Mouse (Mus musculus): ENCODE results near the gene Cenpp.
A peak's percentile ranks its signal among the peaks of the same experiment; 100 is the strongest.
"Not testable (repeated sequence)": the region's sequence is repeated elsewhere in the genome, so short reads cannot be mapped to it uniquely, and the experiment has no call there.

Cenpp gene

DNA sequence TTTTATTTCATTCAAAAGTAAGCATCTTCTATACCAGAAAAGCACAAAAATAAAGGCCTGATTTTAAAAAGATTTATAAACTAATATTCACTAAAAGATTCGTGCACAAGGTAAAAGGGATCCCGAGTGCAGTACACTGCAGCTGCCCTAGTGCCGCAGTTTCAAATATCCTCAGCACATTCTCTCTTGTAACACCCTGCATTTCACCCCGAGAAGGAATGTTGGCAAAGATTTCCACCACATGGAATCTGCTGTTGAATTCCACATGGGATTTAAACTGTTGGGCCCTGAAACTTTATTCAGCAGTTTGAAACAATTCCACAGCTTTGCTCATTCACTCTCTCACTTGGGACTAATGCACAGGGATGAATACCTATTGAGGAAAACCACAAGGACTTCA, 44.9 kb downstream of the Cenpp start, which contains the start of gene Ogn:
Gene Ogn (plus strand): TSS at position 333 of the 400 bp plus-strand sequence.
- no peak for DNase-seq (ENCODE audit: low spot score)

DNA sequence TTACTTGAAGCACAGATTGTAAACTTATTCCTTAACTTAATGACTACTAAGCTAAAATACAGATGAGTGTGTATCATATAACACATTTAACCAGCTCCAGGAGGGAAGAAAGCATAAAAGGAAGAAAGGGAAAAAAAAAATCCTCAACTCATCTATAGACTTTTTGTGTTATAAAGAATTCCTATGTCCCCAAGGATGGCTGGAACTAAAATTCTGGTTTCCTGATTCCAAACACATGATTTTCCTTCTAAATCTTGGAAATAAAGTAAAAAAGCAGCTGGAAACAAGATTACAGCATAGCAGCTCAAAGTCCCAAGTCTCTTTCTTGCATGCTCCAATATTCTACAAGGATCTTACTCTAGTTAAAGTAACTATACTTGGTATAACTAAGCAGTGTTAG, 49.0 kb downstream of the Cenpp start:
- DNase-seq (ENCODE audit: low spot score), result no peak

DNA sequence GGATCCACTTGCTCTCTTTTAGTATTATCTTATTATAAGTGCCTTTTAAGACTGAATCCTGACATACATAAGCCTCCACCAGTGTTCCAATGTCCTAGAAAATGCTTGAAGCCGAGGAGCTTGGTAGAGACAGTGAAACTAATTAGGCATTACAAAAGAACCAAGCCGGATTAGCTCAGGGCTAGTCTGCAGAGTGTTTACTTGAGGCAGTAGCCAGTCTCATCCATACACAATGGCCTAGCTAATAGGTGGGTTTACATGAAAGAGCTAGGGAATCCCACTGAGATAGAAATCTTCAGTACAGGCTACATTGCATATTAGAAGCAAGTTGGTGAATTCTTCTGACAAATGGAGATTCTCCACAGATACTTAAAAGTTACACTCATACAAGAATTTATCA, 50.0 kb downstream of the Cenpp start:
- not testable (repeated sequence) for DNase-seq (ENCODE audit: low spot score)

DNA sequence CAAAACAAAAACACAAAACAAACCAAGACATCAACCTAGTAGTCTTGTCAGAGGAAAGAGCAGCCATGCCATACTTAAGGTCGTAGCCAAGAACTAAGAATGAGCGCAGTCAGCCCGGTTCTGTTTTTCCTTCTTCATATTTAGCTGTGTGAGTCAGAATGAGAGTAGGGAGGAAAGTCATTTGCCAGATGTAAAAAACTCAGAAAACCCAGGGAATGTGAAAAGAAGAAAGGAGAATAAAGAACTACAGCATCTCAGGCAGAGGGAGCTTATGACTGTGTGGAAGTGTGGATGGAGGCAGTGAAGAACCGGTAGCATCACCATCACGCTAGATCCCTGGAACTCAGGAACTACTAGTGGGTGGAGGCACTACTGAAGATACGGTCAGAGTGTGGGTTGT, 66.5 kb downstream of the Cenpp start:
- DNase-seq (ENCODE audit: low spot score), result no peak

DNA sequence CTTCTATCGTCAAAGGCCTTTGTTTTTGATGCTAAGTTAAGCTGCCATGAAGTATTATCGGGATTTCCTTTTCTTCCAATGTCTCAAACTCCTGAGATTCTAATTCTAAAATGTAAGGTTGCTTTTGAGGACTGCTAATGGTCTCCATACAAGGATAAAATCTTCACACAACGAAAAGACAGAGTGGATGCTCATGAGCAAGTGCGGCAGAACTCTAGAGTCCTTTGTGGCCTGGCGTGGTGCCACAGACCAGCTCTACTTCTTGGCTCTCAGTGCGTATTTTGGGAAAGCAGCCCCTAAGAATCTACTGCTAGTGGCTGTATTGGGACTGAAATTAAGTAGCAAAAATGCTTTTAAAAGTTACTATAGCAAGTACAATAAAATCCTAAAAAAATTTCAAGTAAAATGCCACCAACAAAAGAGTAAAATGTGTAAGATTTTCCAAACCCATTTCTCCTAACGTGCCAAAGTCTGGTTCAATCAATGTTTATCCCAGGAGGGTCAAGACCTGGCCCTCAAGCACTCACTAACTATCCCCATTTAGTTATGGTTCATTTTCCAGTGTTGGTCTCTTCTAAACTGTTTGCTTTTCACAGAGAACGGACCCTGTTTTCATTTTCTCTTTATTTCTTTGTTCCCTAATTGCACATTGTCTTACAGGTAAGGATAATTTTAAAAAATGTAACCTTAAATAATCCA, 68.1 kb downstream of the Cenpp start:
- peak; percentile 57 for DNase-seq (ENCODE audit: low spot score)

DNA sequence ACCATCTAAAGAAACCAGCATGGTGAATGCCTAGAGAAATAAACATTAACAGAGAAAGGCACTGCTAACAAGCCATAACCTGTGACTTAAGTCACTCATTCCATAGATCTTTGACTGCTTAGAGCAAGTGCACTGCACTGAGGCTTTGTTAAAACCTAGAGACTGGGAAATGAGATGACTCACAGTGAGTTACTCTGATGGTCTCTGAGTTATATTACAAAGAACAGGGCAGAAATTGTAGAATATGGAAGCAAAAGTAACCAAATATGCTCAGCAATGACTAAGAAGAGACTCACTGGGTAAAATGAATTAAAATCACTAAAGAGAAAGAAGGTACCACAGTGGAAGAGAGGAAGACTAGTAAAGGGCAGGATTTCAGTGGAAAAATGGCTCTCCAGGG, 68.7 kb downstream of the Cenpp start:
- DNase-seq (ENCODE audit: low spot score), result no peak

DNA sequence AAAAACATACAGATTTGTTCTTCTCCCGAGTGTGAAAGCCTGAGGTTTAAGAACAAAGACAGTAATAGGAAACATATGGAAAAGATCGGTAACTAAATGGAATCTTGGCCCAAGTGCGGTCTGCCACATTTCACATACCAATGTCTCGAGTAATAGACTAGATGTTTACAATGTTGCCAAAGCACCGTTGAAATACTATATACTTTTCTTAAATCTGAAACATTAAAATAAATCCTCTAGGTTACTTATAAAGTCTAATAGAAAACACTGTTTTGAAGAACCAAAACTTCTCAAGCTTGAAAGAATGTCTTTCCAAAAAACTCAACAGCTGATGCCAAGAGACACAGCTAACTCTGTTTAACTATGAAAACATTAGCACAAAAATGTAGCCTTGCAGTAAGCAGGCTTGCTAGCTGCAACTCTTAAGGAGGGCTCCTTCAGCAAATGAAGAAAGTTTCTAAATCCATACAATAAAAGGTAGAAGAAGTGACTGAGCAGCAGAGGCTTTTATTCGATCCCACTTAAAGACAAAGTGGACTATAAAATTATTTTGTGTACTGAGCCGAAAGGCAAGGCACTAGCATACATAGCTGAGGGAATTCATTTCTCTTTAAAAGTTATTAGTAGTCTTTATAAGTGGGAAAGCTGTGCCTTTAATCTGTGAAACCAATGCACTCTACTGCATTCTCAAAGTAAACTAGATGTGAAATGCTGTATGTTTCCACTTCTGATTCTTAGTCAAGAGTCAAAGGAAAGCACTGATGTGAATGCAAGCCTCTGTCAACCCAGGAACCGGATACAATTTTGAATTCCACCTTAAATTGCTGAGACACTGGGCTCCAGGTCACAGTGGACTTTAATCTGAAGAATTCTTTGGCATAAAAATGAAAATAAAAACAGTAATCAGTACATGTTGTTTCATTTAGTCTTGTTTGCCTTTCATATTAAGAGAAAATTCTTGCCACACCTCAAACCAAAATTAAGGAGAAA, 70.7 kb downstream of the Cenpp start, which contains the start of gene Omd:
Gene Omd (plus strand): TSS at position 922 of the 990 bp plus-strand sequence.
- DNase-seq (ENCODE audit: low spot score), result no peak

DNA sequence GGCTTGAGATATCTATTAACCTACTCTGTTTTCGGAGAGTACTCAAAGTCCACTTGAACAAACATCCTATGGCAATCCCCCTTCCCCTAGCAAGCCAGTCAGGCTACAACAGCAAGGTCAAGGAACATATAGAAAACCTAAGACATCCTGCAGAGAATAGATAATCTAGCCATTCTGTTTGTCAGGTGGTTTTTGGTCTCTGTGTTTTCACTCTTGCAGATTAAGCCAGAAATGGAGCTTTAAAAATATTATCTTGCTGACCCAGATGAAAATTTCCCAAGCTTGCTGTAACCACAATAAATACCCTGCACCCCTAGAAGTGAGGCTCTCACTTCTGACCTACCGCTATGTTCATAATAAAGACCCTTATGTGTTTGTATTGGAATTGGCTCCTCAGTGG, 81.2 kb downstream of the Cenpp start:
- no peak for DNase-seq (ENCODE audit: low spot score)

DNA sequence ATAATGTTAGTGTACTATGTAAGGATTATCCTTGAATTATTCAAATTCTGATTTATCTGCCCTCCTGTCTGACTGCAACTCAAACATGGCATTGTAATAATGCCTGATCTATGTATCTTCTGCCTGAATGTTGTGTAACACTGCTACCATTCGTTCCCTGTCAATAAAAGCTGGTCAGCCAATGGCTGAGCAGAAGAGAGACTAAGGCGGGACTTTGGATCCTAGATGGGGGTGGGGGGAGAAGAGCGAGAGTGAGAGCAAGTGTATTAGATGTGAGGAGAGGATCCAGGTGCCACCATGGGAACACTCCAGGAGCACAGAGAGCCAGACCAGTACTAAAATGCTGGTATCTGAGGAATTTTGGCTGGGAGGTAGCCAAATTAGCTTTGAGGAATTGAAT, 82.2 kb downstream of the Cenpp start:
- no peak for DNase-seq (ENCODE audit: low spot score)

DNA sequence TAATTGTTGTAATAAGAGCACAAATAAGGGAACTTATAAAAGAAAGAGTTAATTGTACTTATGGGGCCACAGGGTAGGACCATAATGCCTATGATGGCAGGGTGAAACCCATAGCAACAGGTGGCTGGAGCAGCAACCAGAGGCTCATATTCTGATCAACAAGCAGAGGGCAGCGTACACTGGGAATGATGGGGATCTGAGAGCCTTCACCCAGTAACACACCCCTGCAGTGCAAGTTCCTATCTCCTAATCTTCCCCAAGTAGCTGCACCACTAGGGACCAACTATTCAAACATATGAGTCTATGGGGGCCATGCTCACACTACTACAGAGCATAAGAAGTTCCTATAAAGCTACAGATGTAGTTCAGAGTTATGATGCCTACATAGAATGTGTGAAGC, 88.2 kb downstream of the Cenpp start:
- no peak for DNase-seq (ENCODE audit: low spot score)

DNA sequence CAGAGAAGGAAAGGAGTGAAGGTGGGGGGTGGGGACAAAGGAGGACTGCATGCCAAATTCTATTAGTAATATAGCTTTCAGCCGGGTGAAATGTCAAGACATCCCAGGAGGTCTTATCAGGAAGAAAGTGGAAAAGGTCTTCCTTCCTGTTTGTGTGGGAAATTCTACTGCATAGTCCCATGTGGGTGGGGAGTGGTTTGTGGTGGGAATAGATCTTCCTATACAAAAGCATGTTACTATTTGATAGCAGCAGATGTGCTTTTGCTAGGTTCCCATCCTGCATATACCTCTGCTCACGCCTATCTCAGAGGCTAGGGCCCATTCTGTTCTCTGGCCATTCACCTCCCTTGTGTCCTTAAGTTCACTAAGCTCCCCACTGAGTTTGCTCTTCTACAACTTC, 91.7 kb downstream of the Cenpp start:
- no peak for DNase-seq (ENCODE audit: low spot score)

DNA sequence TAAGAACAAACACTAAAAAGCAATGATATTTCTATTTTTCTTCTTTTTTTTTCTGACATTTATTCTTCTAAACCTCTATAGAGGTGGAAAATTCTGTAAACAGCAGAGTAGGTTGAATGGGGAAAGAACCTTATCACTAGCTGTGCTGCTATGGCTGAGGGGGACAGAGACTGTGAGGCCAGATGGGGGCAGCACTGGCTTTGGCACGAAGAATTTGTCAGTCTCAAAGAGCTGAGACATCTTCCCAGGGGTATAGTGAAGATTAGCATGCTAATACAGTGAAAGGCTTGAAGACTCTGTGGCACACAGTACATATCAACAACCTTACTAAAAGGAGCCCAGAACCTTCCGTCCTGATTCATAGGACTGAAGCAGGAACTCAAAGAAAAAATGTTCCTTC, 93.4 kb downstream of the Cenpp start:
- peak; percentile 66 for DNase-seq (ENCODE audit: low spot score)

DNA sequence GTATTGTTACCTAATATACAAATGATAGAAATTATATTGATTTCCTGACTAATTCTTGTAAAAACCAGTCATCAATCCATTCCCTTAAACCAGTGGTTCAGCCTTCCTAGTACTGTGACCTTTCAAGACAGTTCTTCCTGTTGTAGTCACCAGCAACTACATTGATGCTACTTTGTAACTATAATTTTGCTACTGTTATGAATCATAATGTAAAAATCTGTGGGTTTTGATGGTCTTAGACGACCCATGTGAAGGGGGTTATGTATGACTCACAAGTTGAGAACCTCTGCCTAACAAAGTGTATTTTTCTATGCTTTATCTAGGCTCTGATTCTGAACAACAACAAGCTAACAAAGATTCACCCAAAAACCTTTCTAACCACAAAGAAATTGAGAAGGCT, 95.7 kb downstream of the Cenpp start:
- no peak for DNase-seq (ENCODE audit: low spot score)

DNA sequence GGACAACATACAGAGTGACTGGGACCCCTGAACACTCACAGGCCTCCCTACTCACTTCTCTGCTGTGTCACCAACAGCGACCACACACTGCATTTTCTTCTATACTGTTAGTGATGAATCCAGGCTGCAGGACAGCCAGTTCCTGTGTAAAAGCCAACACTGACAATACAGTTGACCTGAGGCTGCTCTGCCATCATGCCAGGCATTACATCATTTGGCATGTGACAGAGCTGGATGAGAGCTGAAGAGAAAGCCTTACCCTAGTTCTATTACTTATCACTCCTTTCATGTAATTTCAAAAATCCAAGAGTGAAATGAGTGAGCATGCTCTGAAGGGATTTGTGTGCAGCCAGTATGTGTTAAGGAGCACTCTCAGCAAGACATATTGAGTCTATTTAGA, 96.4 kb downstream of the Cenpp start:
- DNase-seq (ENCODE audit: low spot score), result no peak

DNA sequence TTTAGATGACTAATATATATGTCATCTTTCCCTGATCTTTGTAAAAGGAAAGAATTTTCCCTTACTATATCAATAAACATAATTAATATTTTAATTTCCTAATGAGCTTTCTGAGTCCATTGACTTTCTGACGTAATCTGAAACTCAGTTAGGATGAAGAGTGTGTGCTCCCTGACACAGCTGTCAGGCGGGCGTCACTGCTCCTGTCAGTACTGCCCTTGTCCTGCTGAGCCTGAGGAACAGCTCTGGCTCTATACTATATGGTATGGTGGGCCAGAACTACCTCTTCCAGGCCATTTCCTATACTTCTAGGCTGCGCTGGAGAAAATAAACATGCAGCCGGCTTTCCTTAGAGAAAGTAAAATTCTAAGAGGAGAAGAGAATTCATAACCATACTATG, 98.1 kb downstream of the Cenpp start:
- no peak for DNase-seq (ENCODE audit: low spot score)

DNA sequence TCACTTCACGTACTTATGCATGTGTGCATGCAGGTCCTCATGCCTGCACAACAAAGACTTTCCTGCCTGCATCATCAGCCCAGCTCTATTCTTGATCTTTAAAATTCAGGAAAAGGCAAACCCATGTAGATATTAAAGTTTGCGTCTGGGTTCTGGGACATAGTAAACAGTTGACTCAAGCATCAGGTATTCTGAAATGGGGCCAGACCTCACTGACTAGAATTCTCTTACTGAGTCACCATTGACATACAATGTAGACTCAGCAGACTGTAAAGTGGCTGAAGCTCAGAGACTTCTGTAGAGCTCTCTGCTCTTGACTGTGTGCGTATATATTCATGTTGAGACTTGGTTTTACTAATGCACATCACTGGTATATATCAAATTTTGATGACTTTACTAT, 103.0 kb downstream of the Cenpp start:
- DNase-seq (ENCODE audit: low spot score), result no peak

DNA sequence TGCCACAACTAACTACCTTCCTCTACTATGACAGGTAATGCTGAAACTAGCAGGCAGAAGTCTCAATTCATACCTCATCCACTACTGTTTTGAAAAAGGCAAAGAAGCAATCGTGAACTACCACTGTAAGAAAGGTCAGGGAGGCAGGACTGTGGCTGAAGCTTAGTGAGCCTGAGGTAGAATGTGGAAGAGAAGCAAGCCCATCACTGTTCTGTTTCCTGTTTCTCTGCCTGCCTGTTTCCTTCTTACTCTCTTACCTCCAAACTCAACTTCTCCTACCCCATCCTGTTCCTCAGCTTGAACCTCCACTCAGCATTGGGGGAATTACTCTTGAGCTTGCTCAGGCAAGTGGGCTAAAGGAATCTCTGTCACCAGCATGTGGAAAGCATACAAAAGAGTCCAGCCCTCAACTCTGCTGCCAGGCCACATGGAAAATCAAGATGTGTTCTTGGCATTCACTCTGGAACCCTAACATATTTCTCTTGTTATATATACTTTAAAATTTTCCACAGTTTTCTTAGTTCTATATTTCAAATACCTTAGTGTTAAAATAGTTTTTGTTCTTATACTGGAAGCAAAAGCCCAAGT, 104.9 kb downstream of the Cenpp start:
- DNase-seq (ENCODE audit: low spot score), result no peak

DNA sequence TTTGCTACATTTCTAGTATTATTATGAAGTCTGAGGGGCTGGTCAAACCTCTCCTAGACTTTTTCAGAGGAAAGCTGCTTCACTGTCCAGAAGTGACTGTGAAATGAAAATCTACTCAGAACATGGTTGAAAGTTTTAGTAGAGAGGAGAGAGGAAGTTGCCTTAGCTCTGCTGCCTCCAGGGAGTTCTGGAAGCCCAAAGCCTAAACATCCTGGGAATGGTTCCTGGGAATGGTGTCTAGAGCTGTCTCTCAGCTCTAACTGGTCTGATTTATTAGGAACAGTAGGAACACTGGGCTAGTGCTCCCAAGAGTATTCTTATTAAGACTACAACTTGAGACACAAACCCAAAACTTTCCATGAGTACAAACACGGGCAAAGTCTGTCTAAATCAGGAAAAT, 106.1 kb downstream of the Cenpp start:
- DNase-seq (ENCODE audit: low spot score), result no peak

DNA sequence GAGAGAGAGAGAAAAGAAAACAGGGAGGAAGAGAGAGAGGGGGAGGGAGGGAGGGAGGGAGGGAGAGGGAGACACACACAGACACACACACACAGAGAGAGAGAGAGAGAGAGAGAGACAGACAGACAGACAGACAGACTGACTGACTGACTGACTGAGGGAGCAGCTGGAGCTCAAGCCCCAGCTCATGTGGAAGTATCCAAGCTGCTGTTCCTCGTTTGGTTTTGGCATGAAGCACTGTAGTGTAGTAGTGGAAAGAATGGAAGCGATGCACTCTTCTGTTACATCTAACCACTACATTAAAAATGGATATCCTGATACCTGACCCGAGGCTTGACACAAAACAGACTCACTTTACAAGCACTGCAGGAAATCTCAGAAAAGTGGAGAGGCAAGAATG, 106.9 kb downstream of the Cenpp start:
- no peak for DNase-seq (ENCODE audit: low spot score)

DNA sequence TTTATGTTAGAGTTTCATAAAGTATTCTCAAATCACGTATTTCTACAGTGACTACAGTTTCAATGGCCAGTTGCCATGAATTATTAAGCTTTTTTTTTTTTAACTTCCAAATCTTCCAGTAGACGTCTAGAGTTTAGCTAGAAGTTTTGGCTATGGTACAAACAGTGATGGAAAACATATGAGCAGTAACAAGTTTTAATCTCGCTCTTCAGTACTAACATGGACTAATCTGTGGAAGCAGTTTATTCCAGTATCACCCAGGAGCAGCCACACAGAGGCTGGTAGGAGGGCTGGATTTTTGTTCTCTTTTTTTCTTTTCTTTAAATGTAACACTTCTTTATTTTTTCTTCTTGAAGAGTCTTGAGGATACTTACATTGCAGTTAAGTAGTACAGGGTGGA, 108.3 kb downstream of the Cenpp start, which contains the start of gene Aspn:
Gene Aspn (plus strand): TSS at position 165 of the 400 bp plus-strand sequence.
- no peak for DNase-seq (ENCODE audit: low spot score)

DNA sequence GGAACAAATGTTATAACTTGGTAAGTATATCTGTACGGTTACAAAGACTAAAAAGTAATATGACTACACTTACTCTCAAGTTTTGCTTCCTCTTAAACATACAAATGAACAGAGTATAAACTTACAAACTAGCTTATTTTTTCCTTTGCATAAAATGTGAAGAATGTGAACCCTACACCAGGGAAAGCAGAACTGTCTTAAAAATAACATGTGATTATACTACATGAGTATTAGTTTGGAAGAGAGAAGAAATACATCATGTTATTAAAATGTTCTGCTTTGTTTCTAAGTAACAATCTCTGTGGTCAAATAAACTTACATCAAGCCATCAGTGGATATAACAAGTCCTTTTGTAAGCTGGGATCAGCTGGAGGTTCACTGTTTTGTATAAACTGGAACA, 113.9 kb downstream of the Cenpp start:
- no peak for DNase-seq (ENCODE audit: low spot score)

DNA sequence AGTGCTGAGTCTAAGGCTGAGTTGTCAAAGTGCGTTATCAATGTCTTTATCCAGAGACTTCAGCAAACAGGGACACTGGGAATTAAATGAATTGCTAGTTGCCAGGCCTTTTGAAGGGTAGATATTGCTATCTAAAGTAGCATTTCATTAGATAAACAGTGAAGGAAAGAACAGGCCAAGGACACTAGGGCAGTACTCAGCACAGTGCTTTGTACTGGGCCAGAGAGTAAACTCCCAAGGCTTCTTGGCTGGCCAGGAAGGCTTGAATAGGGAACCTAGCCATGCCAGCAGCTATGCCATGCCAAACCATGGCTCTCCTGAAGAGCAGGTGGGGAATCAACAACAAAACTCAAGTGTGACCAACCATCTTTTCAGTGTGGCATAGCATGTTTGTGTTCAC, 115.6 kb downstream of the Cenpp start:
- peak; percentile 11 for DNase-seq (ENCODE audit: low spot score)

DNA sequence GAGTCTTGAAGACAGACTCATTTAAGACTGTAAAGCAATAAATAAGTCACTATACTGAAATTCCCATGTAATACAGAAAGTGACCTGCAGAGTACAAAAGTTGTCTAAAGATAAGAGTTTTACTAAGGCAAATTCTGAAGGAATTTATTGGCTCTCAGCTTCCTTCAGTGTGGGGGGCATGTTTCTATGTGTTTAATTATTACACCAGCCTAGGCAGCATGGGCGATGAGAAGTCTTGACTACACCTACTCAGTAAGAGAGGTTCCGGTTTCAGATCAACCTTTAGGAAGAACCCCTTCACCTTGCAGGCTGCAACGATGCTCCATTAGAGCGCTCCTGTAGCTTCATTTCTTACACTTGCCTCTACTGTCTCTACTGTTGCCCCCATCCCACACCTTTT, 121.9 kb downstream of the Cenpp start:
- no peak for DNase-seq (ENCODE audit: low spot score)
